Mouse (Mus musculus) T-helper 17 cell (primary cell): ENCODE measurements at regions not wholly inside any gene's neighbourhood (a gene's known extent, or its start where the extent isn't known, plus 50 kb on each side); places are given as distances from the start of the nearest gene placed in this dataset.
"Not testable (repeated sequence)": the region's sequence is repeated elsewhere in the genome, so short reads cannot be mapped to it uniquely, and the experiment has no call there.

Experiments
- in situ Hi-C, 2 experiments: fragments of 300-600 bp; cut with MboI, MseI; formaldehyde crosslinking; loops; 1 replicate in 1 of 2; 2 replicates in 1 of 2; pipeline ENCODE4 v1.15.1; 2025; ENCODE audit warnings: high pct_unique_total_duplicates in 2 of 2

DNA sequence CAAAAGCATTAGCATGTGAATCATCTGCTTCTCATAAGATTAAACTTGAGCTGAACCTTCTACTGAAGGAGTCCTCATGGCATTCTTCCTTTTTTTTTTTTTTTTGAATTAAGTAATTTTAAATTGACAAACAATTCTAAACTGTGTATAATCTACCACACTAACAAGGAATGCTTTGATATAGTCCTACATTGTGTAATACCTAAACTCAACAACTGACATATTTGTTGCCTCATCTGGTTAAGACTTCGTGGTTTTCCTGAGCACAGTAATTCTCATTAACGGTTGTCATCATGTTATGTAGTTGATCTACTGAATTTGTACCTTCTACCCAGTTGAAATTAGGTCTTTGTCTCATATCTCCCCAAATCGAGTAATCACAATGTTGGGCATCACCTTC lies 83.9 kb upstream of the Hcrtr2 start:
- in situ Hi-C loops = no loop called here

DNA sequence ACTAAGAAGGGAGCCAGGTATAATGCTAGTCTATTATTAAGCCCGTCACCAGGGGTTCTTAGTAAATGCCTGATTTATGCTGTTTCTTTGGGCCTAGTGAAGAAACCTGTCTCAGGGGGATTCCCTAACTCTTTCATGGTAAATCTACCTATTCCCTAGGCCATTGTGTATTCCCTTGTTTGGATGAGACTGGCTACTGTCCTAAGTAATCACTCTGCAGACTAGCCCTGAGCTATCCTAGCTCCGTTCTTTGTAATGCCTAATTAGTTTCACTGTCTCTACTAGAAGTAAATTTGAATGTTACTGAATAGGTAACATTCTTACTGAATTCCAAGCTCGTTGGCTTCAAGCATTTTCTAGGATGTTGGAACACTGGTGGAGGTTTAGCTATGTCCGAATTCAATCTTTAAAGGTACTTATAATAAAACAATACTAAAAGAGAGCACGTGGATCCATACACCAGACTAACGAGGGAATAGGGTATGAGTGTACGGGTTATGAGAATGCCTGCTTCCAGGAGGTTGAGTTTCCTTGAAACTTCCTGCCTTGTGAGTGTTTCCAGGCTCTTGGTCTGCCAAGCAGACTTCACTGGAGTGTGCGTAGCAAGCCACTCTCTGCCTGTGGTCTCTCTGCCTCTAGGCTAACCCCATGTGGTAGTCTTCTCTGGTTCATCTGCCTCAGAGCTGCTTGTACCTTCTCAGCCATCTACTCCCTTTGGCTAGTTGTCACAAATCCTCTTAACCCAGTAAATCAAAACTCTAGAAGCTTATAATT lies 78.4 kb upstream of the Hcrtr2 start:
- in situ Hi-C loops = not testable (repeated sequence)

DNA sequence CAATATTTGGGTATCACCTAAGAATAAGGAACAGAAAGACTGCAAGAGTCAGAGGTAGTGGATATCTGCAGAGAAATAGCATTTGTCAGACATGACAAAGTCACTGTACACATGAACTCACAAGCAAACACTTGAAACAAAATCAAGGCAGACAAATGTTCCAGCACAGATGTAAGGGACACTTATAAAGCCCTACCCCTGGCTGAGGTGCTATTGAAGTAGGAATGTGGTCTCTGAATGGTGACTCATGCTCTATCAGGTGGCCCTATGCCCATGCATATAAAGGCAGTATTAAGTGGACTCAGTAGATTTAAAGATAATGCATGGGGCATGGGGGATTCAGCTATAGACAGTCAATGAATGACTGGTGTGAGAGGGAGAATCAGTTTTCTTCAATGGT lies 77.2 kb upstream of the Hcrtr2 start:
- in situ Hi-C loops = no loop called here

DNA sequence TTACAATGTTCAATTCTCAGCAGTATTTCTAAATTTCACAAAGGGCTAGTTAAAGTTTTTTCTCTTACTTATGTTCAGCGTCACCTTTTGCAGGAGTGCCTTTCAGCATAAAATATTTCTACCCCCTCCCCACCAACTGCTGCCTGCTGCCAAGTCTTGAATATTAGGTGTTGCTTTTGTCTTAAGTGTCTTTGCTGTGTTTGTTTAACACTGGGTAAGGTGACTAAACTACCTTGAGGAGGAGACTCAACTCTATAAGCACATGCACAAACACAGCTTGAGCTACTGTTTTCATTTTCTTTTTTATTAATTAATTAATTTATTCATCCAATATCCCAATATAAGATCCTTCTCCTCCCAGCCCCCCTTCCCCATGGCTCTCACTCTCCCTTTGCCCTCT lies 70.1 kb upstream of the Hcrtr2 start:
- in situ Hi-C loops = loop anchor here in 1 of 2 experiments (10.0 kb wide), 1 partner anchor 991 kb away; no protein-coding TSS in a partner anchor

DNA sequence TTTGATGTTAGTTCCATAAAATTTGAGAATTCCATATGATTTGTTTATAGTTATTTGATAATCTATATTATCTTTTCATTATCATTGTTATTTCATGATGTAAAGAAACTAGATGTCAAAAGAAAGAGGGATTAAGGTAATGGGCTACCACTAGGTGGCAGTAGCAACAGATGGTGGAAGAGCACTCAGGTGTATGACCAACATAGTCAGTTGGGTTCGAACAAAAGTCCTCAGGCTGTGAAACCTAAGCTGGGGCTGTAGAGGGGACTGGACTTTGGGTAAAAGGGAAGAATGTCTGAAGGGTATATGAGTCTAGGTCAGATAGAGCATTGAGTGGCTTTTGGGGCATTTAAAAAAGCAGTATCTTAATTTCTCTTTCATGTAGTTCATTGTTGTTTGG lies 67.2 kb upstream of the Hcrtr2 start:
- in situ Hi-C loops = loop anchor here in 1 of 2 experiments (10.0 kb wide), 1 partner anchor 994 kb away; no protein-coding TSS in a partner anchor
